In the genomic region with DNA sequence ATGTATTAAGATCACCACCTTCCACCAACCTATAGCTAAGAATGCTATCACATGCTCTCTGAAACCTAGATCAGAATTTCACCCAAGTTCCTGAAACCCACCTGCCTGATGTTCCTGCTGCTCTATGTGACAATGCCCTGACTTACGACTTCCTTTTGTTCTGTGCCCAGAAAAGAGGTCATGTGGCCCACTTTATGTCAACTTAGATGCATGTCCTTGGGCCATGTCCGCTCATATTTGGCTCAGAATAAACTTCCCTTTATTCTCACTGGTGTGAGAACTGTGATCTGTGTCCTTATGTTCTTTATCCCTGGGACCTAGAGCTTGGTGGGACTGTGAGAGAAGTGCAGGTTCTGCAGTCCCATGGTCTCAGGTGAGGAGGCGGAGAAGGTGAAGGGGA, we compare ENCODE assay signal across 22 mouse cellular contexts.
"Had no signal": no experiment of that assay in that cellular context is flagged by ENCODE, and none has a peak within 500 bp of the region (broad histone marks: within the 10 kb centered on the region; RNA-seq: fewer than 3 reads in every experiment).

No protein-coding gene starts in this region.

- DNase-seq: liver, embryonic 13.5 days; liver, postnatal 0 days; lung, adult 2 months; lung, postnatal 14 days; lung, postnatal 36 days; midbrain, embryonic 14.5 days; right cerebral cortex, postnatal 14 days; thymus, adult 2 months; thymus, postnatal 14 days; thymus, postnatal 36 days had no signal

- H3K4me2 ChIP-seq: liver, embryonic 13.5 days; liver, embryonic 15.5 days; lung, embryonic 15.5 days; midbrain, embryonic 12.5 days; neural tube, embryonic 13.5 days; neural tube, embryonic 15.5 days; stomach, embryonic 15.5 days had no signal

- H3K36me3 ChIP-seq: liver, embryonic 13.5 days; liver, embryonic 15.5 days; lung, embryonic 15.5 days; midbrain, embryonic 10.5 days; midbrain, embryonic 12.5 days; neural tube, embryonic 13.5 days; neural tube, embryonic 15.5 days; stomach, embryonic 15.5 days had no signal

- ATAC-seq: liver, postnatal 0 days; lung, postnatal 0 days; midbrain, embryonic 16.5 days had no signal

- H3K27me3 ChIP-seq: liver, embryonic 13.5 days; liver, embryonic 15.5 days; lung, embryonic 15.5 days; midbrain, embryonic 12.5 days; neural tube, embryonic 13.5 days; neural tube, embryonic 15.5 days; stomach, embryonic 15.5 days had no signal

- H3K9ac ChIP-seq: liver, embryonic 13.5 days; liver, embryonic 15.5 days; liver, postnatal 0 days; lung, embryonic 15.5 days; midbrain, embryonic 12.5 days; neural tube, embryonic 13.5 days; neural tube, embryonic 15.5 days; stomach, embryonic 15.5 days had no signal

- H3K27ac ChIP-seq: liver, embryonic 13.5 days; liver, embryonic 15.5 days; lung, embryonic 15.5 days; macrophage; midbrain, embryonic 10.5 days; midbrain, embryonic 12.5 days; neural tube, embryonic 13.5 days; neural tube, embryonic 15.5 days; stomach, embryonic 15.5 days; stomach, postnatal 0 days had no signal

- H3K9me3 ChIP-seq: liver, embryonic 13.5 days; liver, embryonic 15.5 days; lung, embryonic 15.5 days; midbrain, embryonic 10.5 days; midbrain, embryonic 12.5 days; neural tube, embryonic 13.5 days; neural tube, embryonic 15.5 days had no signal

- H3K4me3 ChIP-seq: liver, embryonic 13.5 days; liver, embryonic 15.5 days; lung, embryonic 15.5 days; midbrain, embryonic 10.5 days; midbrain, embryonic 12.5 days; myocyte; neural tube, embryonic 13.5 days; neural tube, embryonic 15.5 days; stomach, embryonic 15.5 days had no signal

- H3K4me1 ChIP-seq: liver, embryonic 13.5 days; liver, embryonic 15.5 days; lung, embryonic 15.5 days; midbrain, embryonic 10.5 days; midbrain, embryonic 12.5 days; neural tube, embryonic 13.5 days; neural tube, embryonic 15.5 days; stomach, embryonic 15.5 days had no signal
